Mouse (Mus musculus): ENCODE results near the gene Prok1. TPM values are rescaled to one million over a fixed set of nuclear protein-coding genes. Genes with fewer than 3 reads are reported as not detected.

Prok1 gene
- 0.06 TPM in 1 of 2 replicates, not detected in the other for polyA plus RNA-seq (2014; fragmentation: Nextera tagmentation; extraction: Ambion mirVana)

DNA sequence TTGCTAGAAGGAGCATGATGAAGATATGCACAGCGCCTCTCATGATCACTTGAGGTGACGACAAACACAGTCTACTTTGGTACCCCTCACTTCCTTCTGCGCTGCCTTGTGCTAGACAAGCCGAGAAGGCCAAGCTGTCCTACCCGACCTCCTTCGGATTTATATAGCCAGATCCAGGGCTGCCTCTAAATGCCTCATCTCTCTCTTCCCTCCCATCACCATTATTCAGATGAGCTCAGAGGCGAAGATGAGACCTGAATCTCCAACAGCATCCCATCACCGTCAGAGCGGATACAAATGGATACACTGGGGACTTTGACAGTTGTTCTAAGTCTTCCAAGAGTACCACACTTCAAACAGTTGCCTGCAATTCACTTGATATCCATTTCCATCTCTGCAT is at the start of gene Prok1:
Gene Prok1 (minus strand): TSS at position 101 of the 400 bp plus-strand sequence.
- WGBS: 90% methylated on average over 9 of the region's 9 CpGs
- DNase-seq (ENCODE audit: low spot score): no peak
- ATAC-seq (ENCODE audit: low FRiP score): no peak
- no peak within 1 kb of the TSS for H3K9ac ChIP-seq (ENCODE audit: low read depth, low read length)
- no peaks in the 10 kb centered on the region for H3K27me3 ChIP-seq (ENCODE audit: control insufficient read depth, insufficient read depth, low read length)
- no peaks in the 10 kb centered on the region for H3K36me3 ChIP-seq (ENCODE audit: control insufficient read depth, insufficient read depth, low read length)
- H3K9me3 ChIP-seq (ENCODE audit: control insufficient read depth, low read length): no peaks in the 10 kb centered on the region
- no peak within 1 kb of the TSS for H3K4me2 ChIP-seq (replicated peaks; ENCODE audit: low read depth, low read length)
- H3K27ac ChIP-seq (ENCODE audit: low read depth, low read length): no peak within 1 kb of the TSS
- H3K4me3 ChIP-seq (ENCODE audit: low read depth, low read length): no peak within 1 kb of the TSS
- H3K4me1 ChIP-seq (replicated peaks; ENCODE audit: control insufficient read depth, insufficient read depth, low read length): no peaks in the 10 kb centered on the region

DNA sequence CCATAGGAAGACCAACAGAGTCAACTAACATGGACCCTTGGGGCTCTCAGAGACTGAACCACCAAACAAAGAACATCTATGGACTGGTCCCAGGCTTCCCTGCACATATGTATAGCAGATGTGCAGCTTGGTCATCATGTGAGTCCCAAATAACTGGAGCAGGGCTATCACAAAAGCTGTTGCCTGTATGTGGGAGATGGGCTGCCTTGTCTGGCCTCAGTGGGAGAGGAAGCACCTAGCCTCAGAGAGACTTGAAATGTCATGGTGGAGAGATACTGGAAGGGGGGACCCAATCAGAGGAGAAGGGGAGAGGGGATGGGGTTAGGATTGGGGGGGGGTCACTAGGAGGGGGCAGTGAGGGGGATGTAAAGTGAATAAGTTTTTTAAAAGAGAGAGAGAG is 47.8 kb upstream of the Prok1 start:
- H3K36me3 ChIP-seq (ENCODE audit: control insufficient read depth, insufficient read depth, low read length): peaks cover 3% of the 10 kb centered on the region; the same call in 1 of the 2 replicates

DNA sequence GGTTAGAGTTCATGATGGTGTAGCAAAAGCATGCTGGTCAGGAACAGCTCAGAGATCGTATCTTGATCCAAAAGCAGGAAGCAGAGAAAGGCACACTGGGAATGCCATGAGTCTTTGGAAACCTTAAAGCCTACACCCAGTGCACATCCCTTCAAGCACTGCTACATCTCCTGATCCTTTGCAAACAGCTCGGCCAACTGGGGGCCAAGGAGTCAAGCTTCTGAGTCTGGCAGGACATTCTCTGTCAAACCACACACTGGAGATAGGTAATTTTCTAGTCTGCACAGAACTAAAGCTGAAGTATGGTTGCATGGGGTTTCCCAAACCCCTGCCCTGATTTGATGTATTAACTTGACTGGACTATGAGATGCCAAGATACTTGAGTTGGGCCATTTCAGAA is 46.6 kb upstream of the Prok1 start:
- Histone ChIP-seq H3K27ac (ENCODE audit: low read depth, low read length) (no peak overlapping the region), H3K4me1 (replicated peaks; ENCODE audit: control insufficient read depth, insufficient read depth, low read length) (no peaks in the 10 kb centered on the region), H3K4me2 (replicated peaks; ENCODE audit: low read depth, low read length) (no peak overlapping the region), H3K9ac (ENCODE audit: low read depth, low read length) (no peak overlapping the region), H3K36me3 (ENCODE audit: control insufficient read depth, insufficient read depth, low read length) (peaks cover 3% of the 10 kb centered on the region; the same call in 1 of the 2 replicates), H3K9me3 (ENCODE audit: control insufficient read depth, low read length) (no peaks in the 10 kb centered on the region), H3K4me3 (ENCODE audit: low read depth, low read length) (no peak overlapping the region), H3K27me3 (ENCODE audit: control insufficient read depth, insufficient read depth, low read length) (no peaks in the 10 kb centered on the region)
- 88% methylated on average over 2 of the region's 2 CpGs for WGBS
- ATAC-seq (ENCODE audit: low FRiP score) (no peak), DNase-seq (ENCODE audit: low spot score) (no peak)

More for the DNA sequence above, 47.8 kb upstream of the Prok1 start:
- Histone ChIP-seq H3K4me1 (replicated peaks; ENCODE audit: control insufficient read depth, insufficient read depth, low read length) (no peaks in the 10 kb centered on the region), H3K27me3 (ENCODE audit: control insufficient read depth, insufficient read depth, low read length) (no peaks in the 10 kb centered on the region), H3K27ac (ENCODE audit: low read depth, low read length) (no peak overlapping the region), H3K9me3 (ENCODE audit: control insufficient read depth, low read length) (no peaks in the 10 kb centered on the region), H3K4me3 (ENCODE audit: low read depth, low read length) (no peak overlapping the region), H3K4me2 (replicated peaks; ENCODE audit: low read depth, low read length) (no peak overlapping the region), H3K9ac (ENCODE audit: low read depth, low read length) (no peak overlapping the region)
- DNase-seq (ENCODE audit: low spot score) (no peak), ATAC-seq (ENCODE audit: low FRiP score) (no peak)

DNA sequence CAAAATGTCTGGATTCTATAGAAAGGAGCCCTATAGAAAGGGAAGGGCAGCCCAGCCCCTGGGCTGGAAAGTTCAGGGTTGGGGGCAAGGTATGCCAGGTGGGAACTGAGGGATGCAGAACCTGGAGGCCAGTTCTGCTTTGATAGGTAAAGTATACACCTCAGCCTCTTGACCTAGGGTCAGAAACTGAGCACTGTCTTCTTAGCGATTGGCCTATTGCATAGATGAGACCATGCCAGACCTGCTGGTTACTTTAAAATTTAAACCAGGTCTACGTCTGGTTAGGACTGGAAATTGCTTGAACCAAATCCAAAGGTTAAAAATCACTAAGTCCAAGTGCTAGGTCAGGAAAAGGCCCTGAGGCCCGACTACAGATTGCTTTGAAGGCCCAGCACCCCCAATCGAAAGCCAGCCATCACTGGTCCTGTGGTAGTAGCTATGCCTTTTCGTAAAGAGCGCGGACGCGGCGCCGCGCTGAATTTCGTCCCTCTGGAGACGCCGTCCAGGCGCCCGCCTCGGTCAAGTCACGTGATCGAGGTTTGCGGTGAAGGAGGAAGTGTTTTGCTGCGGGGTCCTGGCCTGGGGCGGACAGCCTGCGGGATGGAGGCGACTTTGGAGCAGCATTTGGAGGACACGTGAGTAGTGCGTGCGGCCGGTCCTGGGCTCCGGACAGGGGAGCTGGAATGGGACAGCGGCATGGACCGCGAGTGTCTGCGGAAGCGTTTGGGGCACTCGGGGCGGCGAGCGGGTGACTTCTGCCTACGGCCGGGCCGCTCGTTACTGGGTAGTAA is 39.2 kb upstream of the Prok1 start, which contains the start of gene Lamtor5:
Gene Lamtor5 (plus strand): TSS at position 380 of the 791 bp plus-strand sequence.
- 4% methylated on average over 43 of the region's 43 CpGs for WGBS
- H3K4me3 ChIP-seq (ENCODE audit: low read depth, low read length): peak within 1 kb of the TSS; percentile 92
- ATAC-seq (ENCODE audit: low FRiP score): peak; percentile 91

DNA sequence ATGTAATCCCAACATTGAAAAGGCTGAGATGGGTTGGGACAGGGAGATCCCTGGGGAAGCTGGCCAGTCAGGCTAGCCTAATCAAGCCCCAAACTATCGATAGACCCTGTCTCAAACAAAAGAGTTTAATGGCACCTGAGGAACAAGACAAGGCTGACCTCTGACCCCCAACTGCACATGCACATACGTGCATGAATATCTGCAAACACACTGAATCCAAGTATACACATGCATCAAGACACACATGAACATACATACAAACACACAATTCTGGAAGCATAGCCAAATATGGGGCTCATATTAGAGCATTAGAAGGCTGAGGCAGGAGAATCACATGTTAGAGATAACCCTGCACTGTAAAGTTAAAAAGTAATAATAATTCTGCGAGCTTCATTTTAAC is 37.1 kb upstream of the Prok1 start:
- WGBS: 89% methylated on average over 3 of the region's 3 CpGs

More for the DNA sequence above, 39.2 kb upstream of the Prok1 start, which contains the start of gene Lamtor5:
- H3K36me3 ChIP-seq (ENCODE audit: control insufficient read depth, insufficient read depth, low read length): peaks cover 3% of the 10 kb centered on the region; the same call in 1 of the 2 replicates
- H3K9ac ChIP-seq (ENCODE audit: low read depth, low read length): peak within 1 kb of the TSS; percentile 73
- peak within 1 kb of the TSS; percentile 56 for H3K4me2 ChIP-seq (replicated peaks; ENCODE audit: low read depth, low read length)
- no peaks in the 10 kb centered on the region for H3K4me1 ChIP-seq (replicated peaks; ENCODE audit: control insufficient read depth, insufficient read depth, low read length)
- H3K27ac ChIP-seq (ENCODE audit: low read depth, low read length): no peak within 1 kb of the TSS
- no peaks in the 10 kb centered on the region for H3K27me3 ChIP-seq (ENCODE audit: control insufficient read depth, insufficient read depth, low read length)
- no peaks in the 10 kb centered on the region for H3K9me3 ChIP-seq (ENCODE audit: control insufficient read depth, low read length)
- DNase-seq (ENCODE audit: low spot score): peak; percentile 94

DNA sequence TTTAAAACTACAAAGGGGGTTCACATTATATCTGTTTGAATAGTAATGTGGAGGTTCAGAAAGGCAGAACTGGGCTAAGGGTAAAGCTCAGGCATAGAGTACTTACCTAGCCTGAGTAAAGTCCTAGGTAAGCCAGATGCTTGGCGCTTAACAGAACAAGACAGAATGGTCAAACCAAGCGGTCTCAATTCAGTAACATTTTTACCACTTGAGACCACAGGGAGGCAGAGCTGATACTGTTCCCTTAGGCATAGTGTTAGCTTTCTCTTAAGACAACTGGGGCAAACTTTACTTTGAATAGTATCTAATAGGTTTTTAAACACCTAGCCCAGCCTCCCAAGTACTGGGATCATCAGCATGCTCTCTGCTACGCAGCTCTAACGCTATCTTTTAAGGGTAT is 36.5 kb upstream of the Prok1 start:
- Histone ChIP-seq H3K9me3 (ENCODE audit: control insufficient read depth, low read length) (no peaks in the 10 kb centered on the region), H3K4me2 (replicated peaks; ENCODE audit: low read depth, low read length) (no peak overlapping the region), H3K4me1 (replicated peaks; ENCODE audit: control insufficient read depth, insufficient read depth, low read length) (no peaks in the 10 kb centered on the region), H3K4me3 (ENCODE audit: low read depth, low read length) (no peak overlapping the region), H3K9ac (ENCODE audit: low read depth, low read length) (no peak overlapping the region), H3K27ac (ENCODE audit: low read depth, low read length) (no peak overlapping the region), H3K27me3 (ENCODE audit: control insufficient read depth, insufficient read depth, low read length) (no peaks in the 10 kb centered on the region), H3K36me3 (ENCODE audit: control insufficient read depth, insufficient read depth, low read length) (no peaks in the 10 kb centered on the region)
- ATAC-seq (ENCODE audit: low FRiP score) (no peak), DNase-seq (ENCODE audit: low spot score) (no peak)
- WGBS: 61% methylated on average over 4 of the region's 4 CpGs

More for the DNA sequence above, 37.1 kb upstream of the Prok1 start:
- Histone ChIP-seq H3K36me3 (ENCODE audit: control insufficient read depth, insufficient read depth, low read length) (no peaks in the 10 kb centered on the region), H3K9me3 (ENCODE audit: control insufficient read depth, low read length) (no peaks in the 10 kb centered on the region), H3K27me3 (ENCODE audit: control insufficient read depth, insufficient read depth, low read length) (no peaks in the 10 kb centered on the region), H3K9ac (ENCODE audit: low read depth, low read length) (no peak overlapping the region), H3K27ac (ENCODE audit: low read depth, low read length) (no peak overlapping the region), H3K4me2 (replicated peaks; ENCODE audit: low read depth, low read length) (no peak overlapping the region), H3K4me3 (ENCODE audit: low read depth, low read length) (no peak overlapping the region), H3K4me1 (replicated peaks; ENCODE audit: control insufficient read depth, insufficient read depth, low read length) (no peaks in the 10 kb centered on the region)
- DNase-seq (ENCODE audit: low spot score) (no peak), ATAC-seq (ENCODE audit: low FRiP score) (no peak)

DNA sequence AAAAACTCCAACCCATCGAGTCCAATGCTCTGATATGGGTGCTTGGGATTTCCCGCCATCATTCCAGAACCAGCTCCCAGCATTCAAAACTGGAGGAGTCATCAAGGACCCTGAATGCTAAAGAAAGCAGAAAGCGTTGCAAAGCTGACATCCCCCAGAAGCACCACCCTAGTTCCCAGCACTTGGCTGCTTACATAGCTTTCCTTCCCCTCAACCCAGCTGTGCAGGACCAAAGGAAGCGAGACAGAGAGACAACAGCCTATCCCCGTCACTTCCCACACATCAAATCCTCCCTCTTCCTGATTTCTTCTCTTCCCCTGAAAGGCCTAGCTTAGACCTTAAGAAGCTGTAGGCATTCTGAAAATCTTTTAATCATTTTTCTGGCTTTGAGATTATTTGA is 35.8 kb upstream of the Prok1 start:
- ATAC-seq (ENCODE audit: low FRiP score) (no peak), DNase-seq (ENCODE audit: low spot score) (no peak)
- Histone ChIP-seq H3K4me2 (replicated peaks; ENCODE audit: low read depth, low read length) (no peak overlapping the region), H3K9me3 (ENCODE audit: control insufficient read depth, low read length) (no peaks in the 10 kb centered on the region), H3K27me3 (ENCODE audit: control insufficient read depth, insufficient read depth, low read length) (no peaks in the 10 kb centered on the region), H3K4me3 (ENCODE audit: low read depth, low read length) (no peak overlapping the region), H3K27ac (ENCODE audit: low read depth, low read length) (no peak overlapping the region), H3K9ac (ENCODE audit: low read depth, low read length) (no peak overlapping the region), H3K36me3 (ENCODE audit: control insufficient read depth, insufficient read depth, low read length) (no peaks in the 10 kb centered on the region), H3K4me1 (replicated peaks; ENCODE audit: control insufficient read depth, insufficient read depth, low read length) (no peaks in the 10 kb centered on the region)
- 71% methylated on average over 5 of the region's 5 CpGs for WGBS

DNA sequence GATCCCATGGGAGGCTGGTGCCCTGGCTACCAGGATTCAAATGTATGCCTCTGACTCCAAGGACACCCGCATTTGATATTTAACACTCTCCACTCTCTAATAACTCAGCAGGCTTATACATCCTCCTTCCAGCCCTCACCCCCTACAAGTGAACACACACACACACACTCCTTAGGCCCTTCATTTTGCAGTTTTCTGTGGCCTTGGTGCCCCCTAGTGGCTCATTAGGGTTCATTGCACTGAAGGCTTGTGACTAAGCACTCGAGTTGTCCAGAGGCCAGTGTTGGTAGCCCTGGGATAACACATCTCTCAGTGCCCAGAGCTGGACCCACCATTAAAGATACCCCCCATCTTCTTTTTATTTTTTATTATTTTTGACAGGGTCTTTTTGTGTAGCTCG is 34.3 kb upstream of the Prok1 start:
- H3K9me3 ChIP-seq (ENCODE audit: control insufficient read depth, low read length): no peaks in the 10 kb centered on the region
- no peaks in the 10 kb centered on the region for H3K36me3 ChIP-seq (ENCODE audit: control insufficient read depth, insufficient read depth, low read length)
- DNase-seq (ENCODE audit: low spot score) (peak; percentile 80), ATAC-seq (ENCODE audit: low FRiP score) (peak; percentile 64)
- no peaks in the 10 kb centered on the region for H3K27me3 ChIP-seq (ENCODE audit: control insufficient read depth, insufficient read depth, low read length)
- no peak overlapping the region for H3K27ac ChIP-seq (ENCODE audit: low read depth, low read length)
- no peak overlapping the region for H3K4me3 ChIP-seq (ENCODE audit: low read depth, low read length)
- H3K4me2 ChIP-seq (replicated peaks; ENCODE audit: low read depth, low read length): no peak overlapping the region
- H3K9ac ChIP-seq (ENCODE audit: low read depth, low read length): no peak overlapping the region
- WGBS: 12% methylated on average over 3 of the region's 3 CpGs
- H3K4me1 ChIP-seq (replicated peaks; ENCODE audit: control insufficient read depth, insufficient read depth, low read length): no peaks in the 10 kb centered on the region

DNA sequence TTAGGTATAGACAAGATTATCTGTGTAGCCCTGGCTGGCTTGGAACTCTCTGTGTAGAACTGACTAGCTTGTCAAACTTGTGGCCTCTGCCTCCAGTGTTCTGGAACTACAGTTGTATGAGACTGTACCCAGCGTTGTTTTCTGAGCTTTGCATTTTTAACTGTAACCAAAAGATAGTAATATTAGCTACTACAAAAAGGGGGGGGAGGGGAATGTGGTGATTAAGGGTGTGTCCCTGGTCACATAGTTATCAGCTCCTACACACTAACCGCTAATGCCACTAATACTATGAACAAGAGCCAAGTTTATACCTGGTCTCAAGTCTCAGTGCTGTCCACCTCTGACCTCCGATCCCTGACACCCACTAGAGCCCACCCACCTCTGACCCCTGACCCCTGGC is 32.9 kb upstream of the Prok1 start:
- no peaks in the 10 kb centered on the region for H3K4me1 ChIP-seq (replicated peaks; ENCODE audit: control insufficient read depth, insufficient read depth, low read length)
- DNase-seq (ENCODE audit: low spot score) (no peak), ATAC-seq (ENCODE audit: low FRiP score) (no peak)
- H3K9me3 ChIP-seq (ENCODE audit: control insufficient read depth, low read length): no peaks in the 10 kb centered on the region
- 96% methylated on average over 3 of the region's 3 CpGs for WGBS
- H3K9ac ChIP-seq (ENCODE audit: low read depth, low read length): no peak overlapping the region
- no peaks in the 10 kb centered on the region for H3K27me3 ChIP-seq (ENCODE audit: control insufficient read depth, insufficient read depth, low read length)
- H3K36me3 ChIP-seq (ENCODE audit: control insufficient read depth, insufficient read depth, low read length): no peaks in the 10 kb centered on the region
- no peak overlapping the region for H3K4me3 ChIP-seq (ENCODE audit: low read depth, low read length)
- H3K27ac ChIP-seq (ENCODE audit: low read depth, low read length): no peak overlapping the region
- H3K4me2 ChIP-seq (replicated peaks; ENCODE audit: low read depth, low read length): no peak overlapping the region
